Mouse (Mus musculus): ENCODE measurements around the gene Scaf4. TPM values are rescaled to one million over a fixed set of nuclear protein-coding genes. Genes with fewer than 3 reads are reported as not detected.

Scaf4 gene
- polyA plus RNA-seq, 1 experiment, result 11.9 TPM

GRCm38 (mm10) chr16:90301706-90302105, 17.4 kb upstream of the Scaf4 start:
- Histone ChIP-seq H3K27ac (replicated peaks; ENCODE audit: low read depth, low read length) (no peak overlapping the region), H3K4me3 (ENCODE audit: insufficient read depth, low read depth, low read length) (no peak overlapping the region), H3K4me1 (ENCODE audit: control insufficient read depth, insufficient read depth, insufficient read length, low read length) (0 out of 2 replicates have a peak, but pooled peaks cover 3% of the 10 kb centered on the region)

- 0 out of 2 replicates have a peak, but pooled peaks cover 3% of the 10 kb centered on the region for H3K4me1 ChIP-seq (ENCODE audit: control insufficient read depth, insufficient read depth, insufficient read length, low read length)
- H3K27ac ChIP-seq (replicated peaks; ENCODE audit: low read depth, low read length), result peak overlapping the region; percentile 77
- H3K4me3 ChIP-seq (ENCODE audit: insufficient read depth, low read depth, low read length), result no peak overlapping the region
These were observed 16.6 kb upstream of the Scaf4 start for GRCm38 (mm10) chr16:90300896-90301295.

DNA sequence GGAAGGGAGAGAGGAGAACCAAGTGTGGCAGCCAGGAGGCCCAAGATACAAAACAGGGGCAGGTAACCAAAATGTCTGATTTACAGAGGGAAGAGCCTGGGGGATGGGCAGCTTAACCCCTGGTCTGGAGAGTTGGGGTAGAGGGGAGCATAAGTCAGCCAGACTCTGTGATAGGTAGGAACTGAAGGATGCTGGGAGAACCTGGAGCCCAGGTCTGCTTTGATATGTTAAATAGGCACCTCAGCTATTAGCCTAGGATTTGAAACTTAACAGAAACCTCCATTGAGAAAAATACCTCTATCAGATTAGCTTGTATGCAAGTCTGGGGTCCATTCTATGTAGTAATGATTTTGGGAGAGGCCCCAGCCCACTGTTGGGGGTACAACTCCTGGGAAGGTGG, 15.3 kb upstream of the Scaf4 start:
- Histone ChIP-seq H3K27ac (replicated peaks; ENCODE audit: low read depth, low read length) (no peak overlapping the region), H3K4me1 (ENCODE audit: control insufficient read depth, insufficient read depth, insufficient read length, low read length) (0 out of 2 replicates have a peak, but pooled peaks cover 3% of the 10 kb centered on the region), H3K4me3 (ENCODE audit: insufficient read depth, low read depth, low read length) (no peak overlapping the region)

GRCm38 (mm10) chr16:90298426-90299300, 14.4 kb upstream of the Scaf4 start:
- Histone ChIP-seq H3K4me1 (ENCODE audit: control insufficient read depth, insufficient read depth, insufficient read length, low read length) (0 out of 2 replicates have a peak, but pooled peaks cover 3% of the 10 kb centered on the region), H3K4me3 (ENCODE audit: insufficient read depth, low read depth, low read length) (no peak overlapping the region), H3K27ac (replicated peaks; ENCODE audit: low read depth, low read length) (no peak overlapping the region)

DNA sequence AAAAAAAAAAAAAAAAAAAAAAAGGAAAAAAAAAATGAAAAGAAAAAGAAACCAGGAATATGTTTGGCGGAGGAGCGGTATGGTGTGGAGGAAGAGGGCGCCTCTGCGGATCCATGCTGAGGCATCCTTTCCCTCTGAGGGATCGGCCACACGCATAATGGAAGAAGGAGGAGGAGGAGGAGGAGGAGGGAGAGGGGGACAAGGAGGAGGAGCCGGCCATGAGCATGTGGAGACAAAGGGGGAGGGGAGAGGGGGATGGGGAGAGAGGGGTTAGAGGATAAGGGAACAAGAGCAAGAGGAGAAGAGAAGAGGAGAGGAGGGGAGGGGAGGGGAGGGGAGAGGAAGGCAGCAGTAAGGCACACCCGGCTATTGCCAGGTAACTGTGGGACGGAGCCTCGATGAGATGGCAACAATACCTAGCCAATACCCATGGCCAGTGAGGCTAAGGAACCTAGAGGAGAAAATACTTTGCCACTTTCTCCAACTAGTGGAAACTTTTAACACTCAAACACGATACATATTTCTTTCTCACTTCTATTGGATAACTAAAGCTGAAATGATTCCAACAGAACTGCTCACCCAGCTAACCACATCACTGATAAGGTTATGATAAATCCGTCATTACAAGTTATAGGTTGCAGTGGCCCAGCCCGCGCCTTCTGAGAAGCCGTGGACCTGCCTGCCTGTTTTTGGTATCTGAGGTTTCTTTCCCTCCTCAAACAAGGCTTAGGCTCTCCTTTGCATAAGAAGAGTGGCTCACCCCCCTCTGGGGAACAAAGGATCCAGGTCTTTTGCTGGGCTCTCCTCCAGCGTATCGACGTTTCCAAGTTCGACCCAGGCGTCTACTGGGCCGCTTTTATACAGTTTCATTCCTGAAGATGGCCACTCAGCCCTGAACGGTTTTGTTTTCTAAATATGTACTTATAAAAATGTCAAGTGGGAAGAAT, 13.4 kb upstream of the Scaf4 start:
- no peak overlapping the region for H3K4me3 ChIP-seq (ENCODE audit: insufficient read depth, low read depth, low read length)
- H3K27ac ChIP-seq (replicated peaks; ENCODE audit: low read depth, low read length), result no peak overlapping the region
- 0 out of 2 replicates have a peak, but pooled peaks cover 3% of the 10 kb centered on the region for H3K4me1 ChIP-seq (ENCODE audit: control insufficient read depth, insufficient read depth, insufficient read length, low read length)

GRCm38 (mm10) chr16:90291675-90292074, 7.4 kb upstream of the Scaf4 start:
- Histone ChIP-seq H3K4me3 (ENCODE audit: insufficient read depth, low read depth, low read length) (no peak overlapping the region), H3K27ac (replicated peaks; ENCODE audit: low read depth, low read length) (no peak overlapping the region), H3K4me1 (ENCODE audit: control insufficient read depth, insufficient read depth, insufficient read length, low read length) (no peaks in the 10 kb centered on the region)

DNA sequence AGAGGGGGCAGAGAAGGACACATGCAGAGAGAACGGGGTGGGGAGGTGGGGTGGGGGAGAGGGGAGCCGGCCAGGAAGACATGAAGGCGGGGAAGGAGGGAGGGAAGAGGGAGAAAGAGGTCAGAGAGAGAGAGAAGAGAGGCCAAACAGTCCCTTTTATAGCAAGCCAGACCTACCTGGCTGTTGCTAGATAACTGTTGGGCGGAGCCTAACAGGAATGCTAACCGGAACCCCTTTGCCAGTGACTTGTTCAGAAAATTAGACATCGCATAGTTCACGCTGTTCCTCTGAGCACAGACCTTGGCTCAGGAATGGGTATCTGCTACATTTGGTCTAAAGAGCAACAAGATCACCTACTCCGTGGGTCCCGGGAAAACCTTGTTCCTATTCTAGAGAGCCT, 6.7 kb upstream of the Scaf4 start:
- Histone ChIP-seq H3K27ac (replicated peaks; ENCODE audit: low read depth, low read length) (no peak overlapping the region), H3K4me3 (ENCODE audit: insufficient read depth, low read depth, low read length) (no peak overlapping the region)

GRCm38 (mm10) chr16:90284916-90285315, 613 bp upstream of the Scaf4 start:
- Histone ChIP-seq H3K27ac (replicated peaks; ENCODE audit: low read depth, low read length) (peak overlapping the region; percentile 48), H3K4me1 (ENCODE audit: control insufficient read depth, insufficient read depth, insufficient read length, low read length) (peaks cover 23% of the 10 kb centered on the region), H3K4me3 (ENCODE audit: insufficient read depth, low read depth, low read length) (peak overlapping the region; percentile 74)

More for the DNA sequence above, 6.7 kb upstream of the Scaf4 start:
- no peaks in the 10 kb centered on the region for H3K4me1 ChIP-seq (ENCODE audit: control insufficient read depth, insufficient read depth, insufficient read length, low read length)

DNA sequence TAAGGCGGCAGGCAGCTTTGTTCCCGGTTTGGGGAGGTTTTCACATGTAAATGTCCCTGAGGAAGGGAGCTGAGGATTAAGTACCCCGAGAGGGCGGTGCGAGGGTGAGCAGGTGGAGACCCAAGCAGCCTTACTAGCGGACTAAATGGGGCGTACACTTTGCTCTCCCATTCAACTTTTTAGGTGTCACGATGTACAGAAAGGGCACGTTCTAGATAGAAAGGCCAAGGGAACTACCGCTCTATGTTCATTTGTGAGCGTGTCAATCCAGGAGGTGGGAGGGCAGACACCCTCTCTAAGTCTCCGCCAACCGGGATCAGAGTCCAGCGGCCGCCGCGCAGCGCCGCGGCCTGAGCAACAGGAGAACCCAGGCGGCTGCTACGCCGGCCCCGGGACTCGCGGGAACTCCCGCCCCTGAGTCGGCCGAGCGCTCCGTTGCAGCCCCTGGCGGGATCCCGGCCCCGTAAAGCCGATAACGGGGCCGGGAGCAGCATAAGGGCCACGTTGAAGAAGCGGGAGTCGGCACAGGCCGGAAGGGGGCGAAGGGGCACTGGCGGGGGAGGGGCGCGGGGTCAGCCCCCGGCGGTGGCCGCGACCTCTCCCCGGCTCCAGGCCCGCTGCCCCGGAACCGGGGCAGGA, 918 bp downstream of the Scaf4 start:
- Histone ChIP-seq H3K27ac (replicated peaks; ENCODE audit: low read depth, low read length) (peak overlapping the region; percentile 84), H3K4me1 (ENCODE audit: control insufficient read depth, insufficient read depth, insufficient read length, low read length) (peaks cover 27% of the 10 kb centered on the region), H3K4me3 (ENCODE audit: insufficient read depth, low read depth, low read length) (peak overlapping the region; percentile 97)

GRCm38 (mm10) chr16:90282620-90283265, 1.6 kb downstream of the Scaf4 start:
- peak overlapping the region; percentile 84 for H3K27ac ChIP-seq (replicated peaks; ENCODE audit: low read depth, low read length)
- H3K4me1 ChIP-seq (ENCODE audit: control insufficient read depth, insufficient read depth, insufficient read length, low read length), result peaks cover 27% of the 10 kb centered on the region
- peak overlapping the region; percentile 97 for H3K4me3 ChIP-seq (ENCODE audit: insufficient read depth, low read depth, low read length)

DNA sequence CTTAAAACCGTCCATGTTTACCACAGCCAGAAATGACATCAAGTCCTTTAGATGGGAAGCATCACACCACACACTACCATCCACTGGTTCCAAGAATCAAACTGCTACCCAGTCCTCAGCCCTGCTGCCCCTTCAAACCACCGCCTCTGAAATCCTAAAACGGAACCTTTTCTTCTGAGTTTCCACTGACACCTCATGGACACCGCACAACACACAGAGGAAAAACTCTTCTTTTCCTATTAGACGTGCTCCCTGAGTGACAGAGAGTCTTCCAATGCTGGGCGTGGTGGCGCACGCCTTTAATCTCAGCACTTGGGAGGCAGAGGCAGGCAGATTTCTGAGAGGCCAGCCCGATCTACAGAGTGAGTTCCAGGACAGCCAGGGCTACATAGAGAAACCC, 2.9 kb downstream of the Scaf4 start:
- H3K4me1 ChIP-seq (ENCODE audit: control insufficient read depth, insufficient read depth, insufficient read length, low read length), result peaks cover 27% of the 10 kb centered on the region

GRCm38 (mm10) chr16:90280989-90281388, 3.3 kb downstream of the Scaf4 start:
- Histone ChIP-seq H3K27ac (replicated peaks; ENCODE audit: low read depth, low read length) (0 out of 2 replicates have a peak overlapping the region, but pooled peaks have one; percentile 6), H3K4me1 (ENCODE audit: control insufficient read depth, insufficient read depth, insufficient read length, low read length) (peaks cover 27% of the 10 kb centered on the region), H3K4me3 (ENCODE audit: insufficient read depth, low read depth, low read length) (no peak overlapping the region)

More for the DNA sequence above, 2.9 kb downstream of the Scaf4 start:
- H3K4me3 ChIP-seq (ENCODE audit: insufficient read depth, low read depth, low read length), result 0 out of 2 replicates have a peak overlapping the region, but pooled peaks have one; percentile 15
- 0 out of 2 replicates have a peak overlapping the region, but pooled peaks have one; percentile 6 for H3K27ac ChIP-seq (replicated peaks; ENCODE audit: low read depth, low read length)

DNA sequence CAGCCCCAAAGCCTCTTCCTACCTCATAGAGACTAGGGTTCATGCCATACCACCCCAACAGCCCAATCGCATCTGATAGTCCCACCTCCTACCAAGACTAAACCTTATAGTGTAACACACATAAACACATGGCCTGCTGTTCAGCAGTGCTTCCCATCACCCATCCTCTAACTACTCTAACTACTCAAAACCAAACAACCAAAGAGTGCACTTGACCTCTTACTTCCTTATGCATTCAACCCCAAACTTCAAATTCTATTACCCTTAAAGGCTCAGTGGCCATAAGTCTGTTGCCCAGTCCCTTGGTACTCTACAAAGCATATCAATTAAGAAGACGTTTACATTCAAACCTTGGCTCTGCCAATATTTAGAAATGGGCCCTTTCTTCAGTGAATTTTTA, 3.8 kb downstream of the Scaf4 start:
- H3K4me1 ChIP-seq (ENCODE audit: control insufficient read depth, insufficient read depth, insufficient read length, low read length), result peaks cover 30% of the 10 kb centered on the region
- no peak overlapping the region for H3K4me3 ChIP-seq (ENCODE audit: insufficient read depth, low read depth, low read length)
- H3K27ac ChIP-seq (replicated peaks; ENCODE audit: low read depth, low read length), result no peak overlapping the region

GRCm38 (mm10) chr16:90279058-90279457, 5.2 kb downstream of the Scaf4 start:
- Histone ChIP-seq H3K4me1 (ENCODE audit: control insufficient read depth, insufficient read depth, insufficient read length, low read length) (peaks cover 30% of the 10 kb centered on the region), H3K27ac (replicated peaks; ENCODE audit: low read depth, low read length) (no peak overlapping the region), H3K4me3 (ENCODE audit: insufficient read depth, low read depth, low read length) (no peak overlapping the region)

All from brown adipose tissue, adult 24 weeks (tissue).